Mouse (Mus musculus) layer of hippocampus, adult 18-20 months (tissue): ENCODE data around the gene Igfals. TPM values are rescaled to one million over a fixed set of nuclear protein-coding genes. Genes with fewer than 3 reads are reported as not detected.
A peak's percentile ranks its signal among the peaks of the same experiment; 100 is the strongest.

Experiments used
- DNase-seq, 2 experiments: peaks; one replicate each; pipeline ENCODE4 v3.0.0; 2022; ENCODE audit warnings: low spot score in 2 of 2
- total RNA-seq, 2 experiments: library from RNA; stranded (reverse); gene quantifications; 2 replicates each; pipeline ENCODE4 v1.2.3; 2021

Gene Igfals
- total RNA-seq, 2 experiments from 2014 or later, result not detected

DNA sequence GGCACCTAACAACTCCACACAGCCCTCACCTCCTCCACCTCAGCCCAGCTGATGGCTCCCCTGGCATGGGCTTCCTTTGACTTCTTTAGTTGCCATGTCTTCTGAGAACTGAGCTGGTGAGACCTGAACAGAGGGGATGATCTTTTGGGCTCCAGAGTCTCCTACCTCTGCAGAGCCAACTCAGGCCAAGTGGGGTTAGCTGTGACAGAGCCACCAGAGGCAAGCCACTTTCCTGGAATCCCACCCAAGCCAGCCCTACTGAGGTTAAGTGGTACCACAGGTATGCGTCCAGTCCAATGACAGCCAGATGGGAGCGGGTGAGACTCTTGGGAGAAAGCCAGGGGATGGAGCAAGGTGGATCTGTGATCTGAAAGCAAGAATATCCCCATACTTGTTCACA, 27.5 kb downstream of the Igfals start:
- no peak for DNase-seq

DNA sequence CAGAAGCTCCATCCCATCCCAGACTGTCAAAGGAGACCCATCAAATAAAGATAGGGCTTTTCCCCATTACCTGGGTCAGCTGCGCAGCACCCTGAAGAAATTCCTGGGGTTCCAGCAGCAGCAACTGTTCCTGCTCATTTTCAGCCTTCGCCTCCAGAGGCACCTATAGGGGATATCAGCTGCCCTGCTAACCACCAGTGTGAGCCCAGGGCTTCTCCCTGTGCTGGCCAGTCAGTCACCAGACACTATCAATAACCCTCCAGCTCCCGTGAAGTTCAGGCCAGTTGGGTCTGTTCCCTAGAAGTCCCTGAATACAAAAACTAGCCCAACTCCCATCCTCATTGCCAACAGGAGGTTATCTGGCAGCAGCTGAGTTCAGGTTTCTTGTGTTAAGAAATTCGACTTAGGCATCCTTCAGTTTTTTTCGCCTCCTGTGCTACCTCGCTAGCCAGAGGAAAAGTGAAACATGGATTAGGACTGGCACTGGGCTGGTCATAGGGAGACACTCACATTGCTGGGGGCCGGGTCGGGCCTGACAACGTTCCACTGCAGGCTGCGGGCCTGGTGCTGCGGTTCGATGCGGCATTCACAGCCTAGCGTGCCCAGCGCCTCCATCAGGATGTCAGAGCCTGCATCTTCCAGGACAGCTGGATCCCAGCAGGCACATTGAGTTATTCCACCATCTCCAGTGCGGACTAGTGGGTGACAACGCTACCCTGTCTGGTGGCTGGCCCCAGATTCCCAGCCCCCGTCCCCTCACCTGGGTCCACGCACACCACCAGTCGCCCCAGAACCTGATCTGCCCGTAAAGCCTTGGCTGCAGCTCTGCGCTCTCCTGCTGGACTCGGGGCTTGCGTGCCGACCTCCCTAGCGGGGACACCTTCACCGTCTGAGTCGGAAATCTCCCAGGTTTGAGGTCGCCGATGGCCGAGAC, 28.5 kb downstream of the Igfals start:
- DNase-seq, result no peak

DNA sequence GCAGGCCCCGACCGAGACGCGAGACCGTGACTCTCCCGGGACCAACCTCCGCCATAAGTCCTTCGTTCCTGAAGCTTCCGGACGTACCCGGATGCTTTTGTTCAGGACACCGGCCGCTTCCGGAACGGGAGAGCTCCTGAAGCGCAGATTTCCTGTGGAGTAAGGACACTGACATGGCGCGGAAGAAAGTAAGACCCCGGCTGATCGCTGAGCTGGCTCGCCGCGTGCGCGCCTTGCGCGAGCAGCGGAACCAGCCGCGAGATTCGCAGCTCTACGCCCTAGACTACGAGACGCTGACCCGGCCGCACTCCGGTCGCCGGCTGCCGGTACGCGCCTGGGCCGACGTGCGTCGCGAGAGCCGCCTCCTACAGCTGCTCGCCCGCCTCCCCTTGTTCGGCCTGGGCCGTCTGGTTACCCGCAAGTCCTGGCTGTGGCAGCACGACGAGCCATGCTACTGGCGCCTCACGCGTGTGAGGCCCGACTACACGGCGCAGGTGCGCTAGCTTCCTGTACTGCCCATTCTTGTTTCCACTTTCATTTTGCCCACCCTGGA, 29.3 kb downstream of the Igfals start, which contains the start of the genes Eme2 and Mrps34:
Eme2 (minus strand) TSS at position 93 of the 553 bp plus-strand sequence.
Mrps34 (plus strand) TSS at position 122 of the 553 bp plus-strand sequence.
- peak; percentile 86 to 90 for DNase-seq

DNA sequence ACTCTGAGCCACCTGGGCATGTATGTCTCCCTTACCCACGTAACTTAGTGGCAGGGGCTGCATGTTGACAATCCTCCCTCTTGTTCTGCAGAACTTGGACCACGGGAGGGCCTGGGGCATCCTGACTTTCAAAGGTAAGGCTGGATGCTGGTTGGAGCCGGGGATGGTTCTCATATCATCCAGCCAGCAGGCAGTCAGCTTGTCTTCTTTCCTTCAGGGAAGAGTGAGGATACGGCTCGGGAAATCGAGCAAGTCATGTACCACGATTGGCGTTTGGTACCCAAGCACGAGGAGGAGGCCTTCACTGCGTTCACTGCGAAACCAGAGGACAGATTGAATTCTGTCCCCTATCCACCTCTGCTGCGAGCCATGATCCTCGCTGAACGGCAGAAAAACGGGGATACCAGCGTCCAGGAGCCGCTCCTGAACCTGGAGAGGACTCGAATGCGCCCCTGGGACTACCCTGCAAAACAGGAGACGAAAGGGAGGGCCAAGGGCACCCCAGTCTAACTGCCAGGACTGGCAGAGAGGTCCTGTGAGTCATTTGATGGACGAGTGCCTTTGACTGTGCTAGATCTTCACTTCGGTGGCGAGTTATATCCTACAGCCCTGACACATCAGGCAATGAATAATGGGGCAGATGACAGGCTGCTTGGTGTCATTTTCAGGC, 29.9 kb downstream of the Igfals start:
- DNase-seq, result no peak

DNA sequence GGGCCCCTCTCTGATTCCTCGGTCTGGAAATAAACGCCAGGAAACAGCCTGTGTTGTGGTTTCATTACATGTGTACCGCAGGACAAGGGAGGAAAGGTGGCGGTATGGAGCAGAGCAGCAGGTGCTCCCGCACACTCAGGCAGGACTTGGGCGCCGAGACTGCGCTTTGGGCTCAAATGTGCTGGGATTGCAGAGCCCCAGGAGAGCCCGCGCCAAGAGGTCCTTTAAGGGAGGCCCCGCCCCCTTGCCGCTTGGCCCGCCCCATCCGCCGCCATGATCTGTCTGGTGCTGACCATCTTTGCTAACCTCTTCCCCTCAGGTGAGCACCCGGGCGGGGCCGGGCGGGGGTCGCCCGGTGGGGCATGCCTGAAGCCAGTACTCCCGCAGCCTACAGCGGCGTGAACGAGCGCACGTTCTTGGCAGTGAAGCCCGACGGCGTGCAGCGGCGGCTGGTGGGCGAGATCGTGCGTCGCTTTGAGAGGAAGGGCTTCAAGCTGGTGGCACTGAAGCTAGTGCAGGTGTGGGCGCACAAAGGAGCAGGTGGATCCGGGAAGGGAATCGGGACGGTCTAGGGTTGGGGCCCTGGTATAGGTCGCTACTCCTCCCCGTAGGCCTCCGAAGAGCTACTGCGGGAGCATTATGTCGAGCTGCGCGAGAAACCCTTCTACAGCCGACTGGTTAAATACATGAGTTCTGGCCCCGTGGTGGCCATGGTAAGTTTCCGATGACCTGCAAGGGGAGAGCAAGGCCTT, 30.6 kb downstream of the Igfals start, which contains the start of gene Nme3:
Nme3 (plus strand) TSS at position 260 of the 752 bp plus-strand sequence.
- peak in 1 of 2 experiments; percentile 80 for DNase-seq

DNA sequence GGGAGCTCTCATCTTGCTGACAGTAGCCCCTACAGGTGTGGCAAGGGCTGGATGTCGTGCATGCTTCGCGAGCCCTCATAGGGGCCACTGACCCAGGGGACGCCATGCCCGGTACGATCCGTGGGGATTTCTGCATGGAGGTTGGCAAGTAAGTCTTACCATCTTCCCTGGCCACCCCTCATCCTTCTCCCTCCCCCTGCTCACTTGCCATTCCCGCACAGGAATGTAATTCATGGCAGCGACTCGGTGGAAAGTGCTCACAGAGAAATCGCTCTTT, 31.1 kb downstream of the Igfals start:
- no peak for DNase-seq

DNA sequence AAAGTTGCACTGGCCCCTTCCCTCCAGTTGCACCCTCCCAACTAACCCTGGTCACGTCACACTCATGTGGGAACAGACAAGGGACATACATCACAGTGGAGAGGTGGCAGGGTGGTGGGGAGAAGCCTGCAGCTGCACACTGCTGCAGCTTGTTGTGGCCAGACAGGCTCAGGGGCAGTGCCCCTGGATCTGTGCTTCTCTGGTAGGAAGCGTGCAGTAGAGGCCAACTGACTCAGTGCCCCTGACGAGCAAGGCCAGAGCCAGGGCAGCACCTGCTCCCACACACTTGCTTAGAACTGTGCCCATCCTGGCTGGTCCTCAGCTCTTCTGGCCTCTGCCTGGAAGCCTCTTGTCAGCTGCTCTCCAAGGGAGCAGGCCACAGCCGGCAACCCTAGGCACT, 31.8 kb downstream of the Igfals start:
- no peak for DNase-seq

DNA sequence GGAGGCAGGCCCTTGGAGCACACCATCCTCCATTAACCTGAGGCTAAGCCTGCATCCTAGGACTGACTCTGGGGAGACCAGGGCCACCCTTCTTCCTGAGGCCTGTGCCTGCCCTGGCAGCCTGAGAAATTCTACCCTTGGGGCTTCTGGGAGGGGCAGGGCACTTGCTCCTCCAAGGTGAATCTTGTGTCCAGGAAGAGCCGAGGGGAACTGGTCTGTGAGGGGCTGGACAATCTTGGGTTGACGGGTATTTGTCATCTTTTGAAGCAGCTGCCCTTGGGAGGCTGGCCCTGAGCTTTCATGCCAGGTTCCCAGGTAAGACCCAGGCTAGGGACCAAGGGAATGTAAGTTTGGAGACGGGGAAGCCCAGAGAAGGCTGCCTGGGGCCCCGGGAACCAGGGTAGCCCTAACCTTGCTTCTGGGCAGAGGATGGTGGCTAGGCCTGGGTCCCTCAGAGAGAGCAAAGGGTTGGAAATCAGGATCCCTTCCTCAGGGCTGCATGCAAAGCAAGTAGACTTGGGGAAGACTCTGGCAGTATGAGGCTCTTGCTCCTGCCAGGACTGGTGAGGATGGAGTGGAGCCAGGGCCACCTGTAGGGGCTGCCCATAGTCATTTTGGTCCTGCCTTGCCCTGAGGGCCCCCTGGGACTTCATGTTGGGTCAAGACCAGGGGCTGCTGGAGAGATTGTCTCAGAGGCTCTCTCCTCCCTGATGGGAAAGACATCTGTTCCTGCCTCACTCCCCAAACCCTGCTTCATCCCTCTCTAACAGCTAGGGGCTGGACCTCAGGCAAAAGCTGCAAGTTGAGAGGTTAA, 32.5 kb downstream of the Igfals start:
- DNase-seq, result no peak

DNA sequence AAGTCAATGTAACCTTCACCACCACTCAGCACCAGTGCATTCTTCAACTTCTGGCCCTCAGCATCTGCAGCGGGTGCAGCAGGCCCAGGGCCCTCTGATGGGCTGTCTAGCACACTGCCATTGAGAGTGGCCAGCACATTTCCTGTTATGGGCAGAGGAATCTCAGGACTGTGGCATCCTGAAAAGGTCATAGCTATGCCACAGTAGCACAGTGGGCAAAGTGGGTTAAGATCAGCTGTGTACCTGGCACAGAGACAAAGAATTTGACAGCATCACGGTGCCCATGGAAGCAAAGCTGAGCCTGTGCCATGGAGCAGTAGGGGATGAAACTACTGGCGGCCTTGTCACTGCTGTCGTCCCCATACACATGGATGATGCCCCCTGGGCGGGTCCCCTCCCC, 33.4 kb downstream of the Igfals start:
- DNase-seq, result no peak

DNA sequence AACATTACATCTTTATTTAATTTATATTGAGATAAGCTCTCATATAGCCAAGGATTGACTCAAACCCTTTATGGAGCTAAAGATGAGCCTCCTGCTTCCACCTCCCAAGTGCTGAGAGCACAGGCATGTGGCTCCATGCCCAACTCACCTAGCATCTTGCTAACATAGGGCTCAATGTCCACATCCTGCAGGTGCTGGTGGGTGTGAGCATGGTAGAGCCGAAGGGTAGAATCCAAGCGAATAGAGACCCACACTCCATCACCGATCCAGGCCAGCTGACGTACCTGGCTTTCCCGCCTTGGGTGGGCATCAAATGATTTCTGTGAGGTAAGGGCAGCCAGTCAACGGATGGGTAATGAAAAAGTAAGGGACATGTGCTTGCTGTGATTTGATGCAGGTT, 34.2 kb downstream of the Igfals start:
- DNase-seq, result no peak

DNA sequence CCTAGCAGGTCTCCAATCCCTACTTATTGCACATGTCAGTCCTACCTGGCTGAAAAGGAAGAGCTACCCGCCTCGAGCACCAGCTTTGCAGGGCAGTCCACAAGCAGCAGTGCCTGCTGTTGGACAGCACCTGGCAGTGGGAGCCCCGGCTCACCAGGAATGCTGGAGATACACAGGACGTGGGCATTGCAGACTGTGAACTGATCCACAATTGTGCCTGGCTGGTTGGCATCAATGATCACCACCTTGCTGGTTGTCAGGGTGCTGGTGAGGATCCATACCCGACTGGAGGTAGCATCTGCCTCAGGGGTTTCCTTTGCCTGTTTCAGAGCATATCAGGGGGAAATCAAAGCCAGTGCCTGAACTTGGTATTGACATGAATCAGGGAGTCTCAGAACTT, 36.3 kb downstream of the Igfals start:
- DNase-seq, result no peak

DNA sequence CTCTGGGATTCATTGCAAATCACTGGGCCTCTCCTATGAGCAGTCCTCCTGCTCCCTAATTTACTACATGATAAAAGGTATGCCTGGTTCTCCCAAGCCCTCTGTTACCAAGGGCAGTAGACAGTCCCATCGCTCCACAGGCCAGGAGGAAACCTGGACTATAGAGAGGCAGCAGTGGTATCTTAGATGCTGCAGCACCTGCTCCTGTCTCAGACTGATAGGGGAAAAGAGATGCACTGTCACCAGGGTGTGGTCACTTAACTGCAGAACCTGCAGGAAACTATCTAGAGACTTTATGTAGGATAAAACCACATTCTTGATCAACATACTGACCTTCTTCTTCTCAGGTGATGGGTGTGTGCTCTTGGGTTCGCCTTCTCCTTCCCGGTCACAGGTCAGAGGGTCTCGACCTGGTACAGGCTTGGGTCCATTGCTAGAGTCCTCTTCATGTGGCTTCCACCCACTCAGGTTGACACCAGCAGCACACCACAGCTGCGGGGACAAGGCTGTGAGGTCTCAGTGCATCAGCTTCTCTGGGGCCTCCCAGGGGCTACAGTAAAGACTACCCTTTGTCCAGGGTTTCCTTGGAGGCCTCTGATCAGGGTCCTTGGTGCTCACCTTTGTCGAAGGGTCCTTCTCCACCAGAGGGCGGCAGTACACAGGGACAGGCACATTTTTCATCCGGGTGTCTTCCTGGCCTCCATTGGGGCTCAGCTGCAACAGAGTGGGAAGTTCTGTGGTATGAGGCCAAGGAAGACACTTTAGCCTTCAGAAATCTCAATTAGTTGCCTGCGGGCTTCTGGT, 37.1 kb downstream of the Igfals start:
- DNase-seq, result no peak

DNA sequence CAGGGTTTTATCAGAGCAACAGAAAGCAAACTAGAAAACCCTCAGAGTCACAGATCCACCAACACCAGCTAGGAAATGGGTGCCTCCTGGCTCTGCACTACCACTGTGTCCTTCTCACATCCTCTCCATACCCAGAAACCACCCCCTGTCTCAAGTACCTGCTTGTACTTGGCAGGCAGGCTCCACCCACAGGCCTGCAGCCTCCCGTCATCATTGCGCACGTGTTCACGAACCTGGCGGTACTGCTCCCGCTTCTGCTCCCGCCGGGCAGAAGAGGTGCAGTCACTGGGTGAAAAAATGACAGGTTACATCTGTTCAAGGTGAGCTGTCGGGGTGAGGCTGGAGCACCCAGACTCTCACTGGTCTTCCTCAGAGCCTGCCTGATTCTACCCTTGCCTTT, 38.0 kb downstream of the Igfals start:
- DNase-seq, result no peak

DNA sequence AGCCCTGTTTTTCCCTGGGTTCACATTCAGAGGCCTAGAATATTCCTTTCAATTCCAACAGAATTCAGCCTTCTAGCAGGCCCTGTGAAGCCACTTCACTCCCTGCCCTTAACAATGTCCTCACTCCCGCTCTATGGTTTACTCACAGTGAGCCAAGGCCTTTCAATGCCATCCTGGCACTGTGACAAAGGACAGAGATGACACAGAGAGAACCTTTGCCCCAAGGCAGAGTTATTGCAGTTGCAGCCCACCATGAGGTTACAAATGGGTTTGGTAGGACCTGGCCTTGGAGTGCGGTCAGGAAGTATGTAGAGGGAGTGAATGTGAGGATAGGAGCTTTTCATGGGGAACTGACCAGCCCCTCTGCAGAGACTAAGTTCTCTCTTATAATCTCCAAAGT, 41.8 kb downstream of the Igfals start:
- no peak for DNase-seq

DNA sequence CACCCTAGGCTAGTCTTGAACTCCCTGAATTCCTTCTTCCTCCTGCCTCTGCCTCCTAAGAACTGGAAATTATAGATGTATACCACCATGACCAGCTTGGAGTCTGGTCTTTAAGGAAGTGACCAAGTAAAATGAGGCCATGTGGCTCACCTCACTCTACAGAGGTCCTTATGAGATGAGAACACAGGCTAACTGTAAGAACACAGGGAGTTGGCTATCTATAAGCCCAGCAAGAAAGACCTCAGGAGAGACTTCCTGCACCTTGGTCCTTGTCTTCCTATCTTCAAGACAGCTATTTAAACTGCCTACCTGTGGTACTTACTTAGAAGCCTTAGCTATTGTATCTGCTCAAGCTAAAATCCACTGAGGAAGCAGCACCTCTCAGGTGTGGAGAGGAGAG, 48.2 kb downstream of the Igfals start:
- no peak for DNase-seq

DNA sequence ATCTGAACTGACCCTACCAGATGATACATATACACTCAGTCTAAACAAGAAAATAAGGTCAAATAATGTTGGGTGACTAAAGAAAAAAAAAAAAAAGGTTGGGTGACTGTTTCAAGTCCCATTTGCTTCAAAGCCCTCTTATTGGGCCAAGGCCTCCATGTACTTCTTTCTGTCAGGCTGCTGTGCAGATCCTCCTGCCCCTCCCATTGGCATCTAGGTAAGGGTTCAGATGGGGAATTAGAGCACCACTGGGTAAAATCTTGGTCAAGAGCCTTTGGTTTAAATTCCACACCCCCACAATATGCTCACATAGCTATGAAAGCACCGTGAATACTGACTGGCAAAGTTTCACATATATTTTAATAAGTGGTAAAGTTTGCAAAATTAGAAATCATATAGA, 57.4 kb downstream of the Igfals start:
- no peak for DNase-seq

DNA sequence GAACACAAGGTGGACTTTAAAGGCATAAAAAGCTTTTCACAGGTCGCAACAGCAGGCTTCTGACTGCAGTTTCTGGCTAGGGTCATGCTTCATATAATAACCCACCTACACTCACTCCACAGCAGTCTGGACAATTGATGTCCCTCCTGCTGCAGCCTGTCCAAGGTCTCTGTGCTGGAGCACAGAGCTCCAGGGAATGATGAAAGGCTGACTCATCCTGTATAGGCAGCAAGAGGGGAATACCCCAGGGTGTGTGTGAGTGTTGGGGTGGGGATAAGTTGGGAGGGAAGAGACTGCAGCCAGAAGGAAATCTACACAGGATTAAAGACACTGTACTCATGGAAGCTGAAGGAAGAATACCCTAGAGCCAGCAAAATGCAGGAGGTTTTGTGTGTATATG, 63.7 kb downstream of the Igfals start:
- no peak for DNase-seq
